Mouse (Mus musculus): ENCODE results near the gene Kcnd2. TPM values are rescaled to one million over a fixed set of nuclear protein-coding genes. Genes with fewer than 3 reads are reported as not detected.
"Not testable (repeated sequence)": the region's sequence is repeated elsewhere in the genome, so short reads cannot be mapped to it uniquely, and the experiment has no call there.

Kcnd2 gene
- 100 to 1,000 TPM; 103 to 111 TPM for total RNA-seq (2021)
- long read RNA-seq, partial matches to known transcripts: 0 of 3 reads
- long read RNA-seq, other reads (novel, unspliced or antisense): 3 of 3 reads

DNA sequence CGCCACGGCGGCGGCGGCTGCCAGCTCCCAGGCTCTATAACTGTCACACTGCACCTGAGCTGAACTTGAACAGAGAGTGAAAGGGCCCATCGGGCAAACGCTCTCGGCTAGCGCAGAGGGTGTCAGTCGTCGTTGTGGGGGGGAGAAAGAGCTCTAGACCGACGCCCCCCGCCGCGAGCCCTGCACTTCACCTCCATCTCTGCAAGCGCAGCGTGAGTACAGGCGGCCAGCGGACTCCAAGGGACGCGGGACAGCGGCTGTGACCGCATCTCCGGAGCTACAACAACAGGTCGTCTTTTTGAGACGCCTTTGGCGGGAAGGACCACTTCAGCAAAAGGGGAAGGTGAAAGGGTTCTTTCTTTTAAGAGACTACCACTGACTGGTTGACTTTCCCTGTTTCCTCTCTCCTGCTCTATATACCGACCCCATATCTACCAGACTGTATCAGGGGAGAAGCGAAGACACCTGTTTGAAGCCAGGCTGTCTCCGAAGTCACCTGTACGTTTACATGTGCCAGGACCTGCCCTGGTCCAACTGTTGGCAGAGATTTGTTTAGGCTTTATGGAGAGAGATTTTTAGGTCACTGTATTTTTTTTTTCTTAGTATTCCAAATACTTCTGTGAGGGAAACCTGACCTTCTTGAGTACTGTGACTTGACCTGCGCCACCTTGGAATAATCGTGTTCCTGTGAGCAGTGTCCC lies at the start of gene Kcnd2:
Gene Kcnd2 (plus strand): TSS at position 13 of the 701 bp plus-strand sequence.
- DNase-seq (ENCODE audit: low spot score in 2 of 2): no peak

DNA sequence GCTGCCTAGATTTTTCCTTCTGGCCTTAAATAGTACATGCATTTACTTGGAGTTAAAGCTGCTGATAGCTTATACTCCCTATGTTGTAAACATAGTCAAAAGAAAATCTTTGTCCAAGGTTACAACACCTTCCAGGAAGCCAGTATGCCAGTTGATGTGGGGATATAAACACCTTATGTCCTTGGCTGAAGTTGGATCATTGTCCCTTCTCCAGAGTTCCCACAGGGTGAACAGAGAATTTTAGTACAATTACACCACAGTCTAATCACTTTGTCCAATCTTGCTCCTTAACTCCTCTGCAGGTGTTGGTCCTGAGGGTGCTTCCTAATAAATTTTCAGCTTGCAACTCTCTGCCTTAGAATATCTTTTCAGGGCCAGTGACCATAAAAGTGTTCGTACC lies 48.7 kb upstream of the Kcnd2 start:
- DNase-seq (ENCODE audit: low spot score in 2 of 2): no peak

DNA sequence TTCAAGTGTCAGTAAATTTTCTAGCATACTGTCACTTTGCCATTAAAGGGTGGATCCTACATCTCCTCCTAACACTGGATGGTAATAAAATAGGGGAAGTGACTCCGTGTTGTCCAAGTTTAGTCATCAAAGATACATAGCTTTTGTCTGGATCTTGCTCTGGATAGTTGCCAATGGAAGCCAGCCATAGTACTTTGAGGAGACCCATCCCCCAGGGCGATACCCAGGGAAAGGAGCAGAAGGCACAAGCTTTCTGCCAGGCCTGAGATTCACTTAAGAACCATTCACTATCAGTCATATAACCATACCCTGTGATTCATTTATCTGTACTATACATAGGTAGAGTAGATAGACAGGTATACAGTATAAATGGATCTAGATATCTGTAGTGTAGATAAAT lies 20.0 kb upstream of the Kcnd2 start:
- DNase-seq (ENCODE audit: low spot score in 2 of 2): no peak

DNA sequence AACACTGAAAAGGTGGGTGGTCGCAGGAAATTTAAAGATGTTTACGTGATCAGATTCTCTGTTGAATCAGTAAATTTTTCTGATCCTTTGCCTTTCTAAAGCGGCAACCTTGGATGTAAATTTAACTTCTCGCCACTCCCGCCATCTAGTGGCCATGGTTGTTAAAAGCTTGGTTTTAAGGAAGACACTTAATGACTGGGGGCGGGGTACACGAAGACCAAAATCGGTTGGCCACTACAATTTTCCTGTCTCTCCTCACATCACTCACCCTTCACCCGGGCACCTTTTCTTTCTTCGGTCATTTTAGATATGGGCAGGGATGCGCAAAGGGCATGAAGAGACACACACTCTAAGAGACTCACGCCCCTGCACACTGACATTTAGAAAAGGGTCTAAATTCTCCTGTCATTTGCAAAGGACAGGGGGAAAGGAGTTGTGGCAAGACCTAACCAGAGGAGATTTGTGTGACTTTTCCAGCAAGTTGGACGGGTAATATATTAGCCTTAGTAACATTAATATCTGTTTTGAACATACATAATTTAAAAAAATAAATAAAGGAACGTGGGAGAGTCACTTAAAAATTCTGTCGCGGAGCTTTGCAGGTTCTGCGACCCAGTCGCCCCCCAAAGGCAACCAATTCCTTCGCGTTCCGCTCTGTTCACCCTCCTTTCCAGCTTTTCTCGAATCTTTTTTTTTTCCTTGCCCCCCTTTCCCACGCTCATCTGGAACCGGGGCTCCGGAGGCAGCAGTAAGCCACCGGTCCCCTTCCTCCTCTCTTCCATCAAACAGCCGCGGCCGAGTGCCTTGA lies 1.2 kb upstream of the Kcnd2 start:
- peak; percentile 83 to 87 for DNase-seq (ENCODE audit: low spot score in 2 of 2)

DNA sequence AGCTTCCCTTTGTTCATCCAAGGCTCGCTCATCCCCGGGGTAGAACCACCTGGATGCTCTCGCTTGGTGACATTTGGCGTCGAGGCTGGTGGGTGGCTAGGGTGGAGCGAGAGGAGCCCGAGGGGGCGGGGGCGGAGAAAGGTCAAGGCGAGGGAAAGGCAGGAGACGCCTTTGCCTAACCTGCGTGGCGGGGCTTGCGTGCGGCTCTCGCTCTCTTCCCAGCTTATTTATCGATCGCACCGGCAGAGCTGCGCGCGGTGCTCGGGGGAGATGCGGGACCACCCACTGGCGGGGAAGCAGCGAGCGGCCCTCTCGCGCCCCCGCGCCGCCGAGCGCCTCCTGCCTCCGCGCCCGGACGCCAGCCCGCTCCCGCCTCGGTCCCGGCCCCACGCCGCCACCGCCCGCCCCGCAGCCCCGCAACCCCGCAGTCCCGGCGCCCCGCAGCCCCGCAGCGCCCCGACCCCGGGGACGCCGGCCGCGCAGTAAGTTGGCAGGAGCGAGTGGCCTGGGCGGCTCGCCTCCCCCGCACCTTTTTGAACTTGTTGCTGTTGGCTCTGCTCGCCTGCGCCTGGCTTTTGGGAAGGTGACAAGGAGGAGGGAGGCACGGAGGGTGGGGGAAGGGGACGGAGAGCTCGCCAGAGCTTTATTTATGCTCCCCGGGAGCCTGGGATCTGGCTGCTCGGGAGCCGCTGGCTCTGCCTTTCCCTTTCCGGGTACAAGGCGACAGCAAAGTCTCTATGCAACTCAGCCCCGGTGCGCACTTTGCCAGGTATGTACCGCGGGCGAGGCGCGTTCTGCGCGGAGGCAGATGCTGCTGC lies 421 bp upstream of the Kcnd2 start:
- peak; percentile 66 to 76 for DNase-seq (ENCODE audit: low spot score in 2 of 2)

DNA sequence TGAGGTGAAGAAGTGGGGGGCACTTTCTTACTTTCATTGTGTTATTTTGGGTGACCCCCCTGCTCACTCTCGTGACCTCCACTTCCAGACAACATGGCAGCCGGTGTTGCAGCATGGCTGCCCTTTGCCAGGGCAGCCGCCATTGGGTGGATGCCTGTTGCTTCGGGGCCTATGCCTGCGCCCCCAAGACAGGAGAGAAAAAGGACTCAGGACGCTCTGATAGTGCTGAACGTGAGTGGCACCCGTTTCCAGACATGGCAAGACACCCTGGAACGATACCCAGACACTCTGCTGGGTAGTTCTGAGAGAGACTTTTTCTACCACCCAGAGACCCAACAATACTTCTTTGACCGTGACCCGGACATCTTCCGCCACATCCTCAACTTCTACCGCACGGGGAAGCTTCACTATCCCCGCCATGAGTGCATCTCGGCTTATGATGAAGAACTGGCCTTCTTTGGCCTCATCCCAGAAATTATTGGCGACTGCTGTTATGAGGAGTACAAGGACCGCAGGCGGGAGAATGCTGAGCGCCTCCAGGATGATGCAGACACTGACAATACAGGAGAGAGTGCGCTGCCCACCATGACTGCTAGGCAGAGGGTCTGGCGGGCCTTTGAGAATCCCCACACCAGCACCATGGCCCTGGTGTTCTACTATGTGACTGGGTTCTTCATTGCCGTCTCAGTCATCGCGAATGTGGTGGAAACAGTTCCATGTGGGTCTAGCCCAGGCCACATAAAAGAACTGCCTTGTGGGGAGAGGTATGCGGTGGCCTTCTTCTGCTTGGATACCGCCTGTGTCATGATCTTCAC lies 1.1 kb downstream of the Kcnd2 start:
- DNase-seq (ENCODE audit: low spot score in 2 of 2): peak; percentile 8 to 14

DNA sequence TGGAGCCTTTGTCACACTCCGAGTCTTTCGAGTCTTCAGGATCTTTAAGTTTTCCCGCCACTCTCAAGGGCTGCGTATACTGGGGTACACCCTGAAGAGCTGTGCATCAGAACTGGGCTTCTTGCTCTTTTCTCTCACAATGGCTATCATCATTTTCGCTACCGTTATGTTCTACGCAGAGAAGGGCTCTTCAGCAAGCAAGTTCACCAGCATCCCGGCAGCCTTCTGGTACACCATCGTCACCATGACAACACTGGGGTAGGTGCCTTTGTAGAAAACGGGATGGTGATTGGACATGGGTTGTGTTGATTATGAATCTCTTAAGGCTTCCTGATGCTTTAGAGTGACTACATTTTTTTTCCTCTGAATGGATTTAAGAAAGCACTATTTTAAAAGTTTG lies 1.9 kb downstream of the Kcnd2 start:
- DNase-seq (ENCODE audit: low spot score in 2 of 2): no peak

DNA sequence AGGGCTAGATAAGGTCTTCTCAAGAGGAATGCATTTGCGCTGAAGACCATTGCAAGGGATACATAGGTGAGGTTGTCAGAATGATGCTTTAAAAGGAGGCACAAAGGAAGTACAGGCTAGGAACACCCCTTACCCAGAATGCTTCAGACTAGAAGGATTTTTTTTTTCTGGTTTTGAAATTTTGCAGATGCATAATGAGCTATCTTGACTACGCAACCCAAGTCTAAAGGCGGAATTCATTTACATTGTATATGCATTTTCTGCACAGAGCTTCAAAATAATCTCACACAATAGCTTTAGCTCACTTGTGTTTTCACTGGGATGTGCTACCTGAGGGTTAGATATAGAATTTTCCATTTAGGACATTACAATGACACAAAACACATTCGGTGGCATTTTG lies 10.8 kb downstream of the Kcnd2 start:
- no peak for DNase-seq (ENCODE audit: low spot score in 2 of 2)

DNA sequence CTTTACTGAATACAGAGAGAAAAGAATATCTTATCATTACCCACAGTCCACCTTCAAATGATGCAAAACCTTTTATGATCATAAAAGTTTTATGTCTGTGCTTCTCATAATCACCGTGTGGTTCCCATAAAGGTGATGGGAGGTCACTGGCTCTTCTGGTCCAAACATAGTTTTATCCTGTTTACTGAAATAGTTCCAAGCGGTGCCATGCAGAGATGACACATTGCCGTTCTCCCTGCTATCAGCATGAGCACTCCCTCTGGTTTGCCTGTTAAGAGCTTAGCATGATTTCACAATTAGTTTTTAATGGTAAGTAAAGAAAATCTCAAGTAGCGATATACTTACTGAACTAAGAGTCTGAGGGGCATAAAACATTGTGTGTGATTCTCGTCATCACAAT lies 43.7 kb downstream of the Kcnd2 start:
- DNase-seq (ENCODE audit: low spot score in 2 of 2): no peak

DNA sequence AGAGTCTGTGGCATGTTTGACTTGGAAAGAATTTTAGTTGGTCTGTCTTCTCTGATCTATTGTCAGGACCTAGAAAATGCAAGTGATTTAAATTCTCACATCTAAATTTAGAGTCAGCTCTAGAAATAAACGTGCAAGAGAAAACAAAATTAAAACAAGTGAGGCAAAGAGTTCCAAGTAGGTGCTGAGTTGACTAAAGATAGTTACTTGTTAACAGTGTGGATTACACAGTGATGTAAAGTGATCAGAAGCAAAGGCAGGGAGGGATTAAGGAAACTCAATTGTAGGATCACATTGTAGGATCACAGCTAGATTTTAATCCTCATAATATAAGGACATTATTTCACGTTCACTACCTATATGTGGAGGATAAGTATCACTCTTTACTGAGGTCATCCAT lies 52.6 kb downstream of the Kcnd2 start:
- DNase-seq (ENCODE audit: low spot score in 2 of 2): no peak

DNA sequence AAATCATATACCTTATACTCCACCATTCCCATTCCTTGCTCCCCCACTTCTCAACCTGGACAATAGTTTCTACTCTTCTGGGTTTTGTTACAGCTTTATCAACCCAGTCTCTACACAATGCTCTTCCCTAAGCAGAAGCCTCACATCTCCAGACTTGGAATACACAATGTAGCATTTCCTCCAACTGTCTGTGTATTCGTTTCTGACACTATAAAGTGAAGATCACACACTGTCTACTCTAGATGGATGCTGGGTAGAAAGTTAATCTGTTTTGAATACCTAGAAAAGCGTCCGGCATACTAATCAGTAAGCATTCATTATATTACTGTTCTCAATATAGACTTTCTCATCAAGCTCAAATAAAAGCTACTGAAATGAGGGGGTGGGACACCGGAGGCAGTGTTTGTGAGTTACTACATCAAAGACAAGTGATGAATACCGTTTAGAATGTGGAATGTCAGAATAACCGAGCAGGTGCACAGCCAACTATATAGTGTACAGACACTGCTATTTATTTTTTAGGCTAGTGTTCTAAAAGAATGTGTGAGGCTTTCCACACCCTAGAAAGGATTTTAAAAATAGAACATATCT lies 62.1 kb downstream of the Kcnd2 start:
- no peak for DNase-seq (ENCODE audit: low spot score in 2 of 2)

DNA sequence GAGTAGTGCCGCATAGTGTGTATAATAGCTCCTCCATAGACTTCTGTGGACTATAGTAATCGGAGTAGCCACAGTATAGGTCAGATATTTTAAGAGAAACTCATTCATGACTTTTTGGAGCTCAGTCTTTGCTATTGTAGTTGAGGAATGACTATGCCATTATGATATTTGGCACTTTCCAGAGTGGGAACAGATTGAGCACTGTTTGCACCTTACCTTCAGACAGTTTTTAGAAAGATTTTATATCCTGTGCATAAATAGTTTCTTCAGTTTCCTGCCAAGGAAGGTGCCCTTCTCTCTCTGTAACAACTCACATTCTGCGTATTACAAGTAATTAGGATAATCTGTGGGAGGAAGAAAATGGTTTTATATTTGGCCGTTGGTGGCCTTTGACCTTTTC lies 89.6 kb downstream of the Kcnd2 start:
- DNase-seq (ENCODE audit: low spot score in 2 of 2): no peak

DNA sequence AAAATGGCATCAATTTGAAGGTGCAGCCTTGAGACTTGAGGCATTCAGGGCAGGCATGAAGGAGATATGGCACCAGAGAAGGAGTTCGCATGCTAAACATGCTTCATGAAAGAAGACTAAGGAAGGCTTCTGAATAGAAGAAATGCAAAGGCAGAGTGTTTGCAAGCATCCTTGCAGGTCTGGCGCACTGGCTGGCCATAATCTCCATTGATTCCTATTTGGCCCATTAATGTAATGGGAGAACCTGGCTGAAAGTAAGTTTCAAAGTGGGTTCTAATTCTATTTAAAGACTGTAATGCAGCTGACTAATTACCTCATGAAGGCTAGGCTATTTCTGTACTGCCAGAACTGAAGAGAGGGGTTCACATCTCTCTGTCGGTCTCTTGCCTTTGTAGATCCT lies 94.9 kb downstream of the Kcnd2 start:
- DNase-seq (ENCODE audit: low spot score in 2 of 2): no peak

DNA sequence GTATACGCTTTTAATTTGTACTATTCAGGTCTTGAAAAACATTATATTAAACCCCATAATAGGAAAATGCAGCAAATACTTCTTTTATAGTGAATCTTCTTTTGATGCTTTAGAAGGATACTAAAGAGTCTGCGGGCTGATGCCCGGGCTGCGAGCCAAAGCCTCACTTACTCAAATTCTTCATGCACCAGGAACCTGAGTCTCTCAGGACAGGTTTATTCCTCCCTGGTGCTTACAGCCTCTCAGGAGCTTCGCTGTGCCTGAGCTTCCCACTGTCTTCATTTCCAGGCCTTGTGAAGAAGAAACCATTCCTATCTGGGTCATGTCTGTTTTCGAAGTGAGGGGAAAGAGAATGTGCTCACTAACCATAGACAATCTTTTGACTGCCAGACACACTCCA lies 106.1 kb downstream of the Kcnd2 start:
- DNase-seq (ENCODE audit: low spot score in 2 of 2): no peak

DNA sequence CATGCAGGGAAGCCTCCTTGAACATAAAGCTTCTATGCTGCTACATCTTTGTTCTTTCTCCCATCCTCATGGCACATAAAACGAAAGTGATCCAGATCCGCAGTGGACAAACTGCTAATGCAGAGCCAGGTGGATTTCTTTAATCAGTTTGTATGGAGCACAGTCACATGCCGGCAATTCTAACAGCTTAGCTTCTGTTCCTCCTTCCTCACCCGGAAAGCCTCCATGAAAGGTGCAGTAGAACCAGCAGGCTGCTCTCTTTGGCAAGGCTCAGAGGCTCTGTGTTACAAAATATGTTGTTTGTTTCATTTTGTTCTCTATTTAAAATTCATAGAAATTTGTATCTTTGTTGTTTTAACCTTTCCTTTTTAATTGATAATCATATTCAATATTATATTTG lies 106.9 kb downstream of the Kcnd2 start:
- DNase-seq (ENCODE audit: low spot score in 2 of 2): peak in 1 of 2 experiments; percentile 10

DNA sequence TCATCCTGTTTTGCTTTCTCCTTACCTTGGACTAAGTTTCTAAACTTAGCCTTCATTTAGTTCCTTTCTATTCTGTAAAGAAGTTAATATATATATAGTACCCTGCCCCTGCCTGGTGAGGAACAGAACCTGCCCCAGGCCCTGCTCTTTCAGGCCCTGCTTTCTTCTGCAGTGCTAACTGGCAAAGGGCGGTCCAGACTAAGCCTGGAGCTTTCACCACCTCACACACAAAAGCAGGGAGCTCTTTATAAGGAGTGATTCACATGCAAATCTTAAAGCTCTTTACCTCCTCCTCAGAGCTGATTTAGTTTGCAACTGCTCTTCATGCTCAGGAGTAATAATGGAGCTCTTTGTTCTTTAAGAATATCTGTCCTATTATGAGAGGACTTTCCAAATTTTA lies 109.9 kb downstream of the Kcnd2 start:
- no peak for DNase-seq (ENCODE audit: low spot score in 2 of 2)

DNA sequence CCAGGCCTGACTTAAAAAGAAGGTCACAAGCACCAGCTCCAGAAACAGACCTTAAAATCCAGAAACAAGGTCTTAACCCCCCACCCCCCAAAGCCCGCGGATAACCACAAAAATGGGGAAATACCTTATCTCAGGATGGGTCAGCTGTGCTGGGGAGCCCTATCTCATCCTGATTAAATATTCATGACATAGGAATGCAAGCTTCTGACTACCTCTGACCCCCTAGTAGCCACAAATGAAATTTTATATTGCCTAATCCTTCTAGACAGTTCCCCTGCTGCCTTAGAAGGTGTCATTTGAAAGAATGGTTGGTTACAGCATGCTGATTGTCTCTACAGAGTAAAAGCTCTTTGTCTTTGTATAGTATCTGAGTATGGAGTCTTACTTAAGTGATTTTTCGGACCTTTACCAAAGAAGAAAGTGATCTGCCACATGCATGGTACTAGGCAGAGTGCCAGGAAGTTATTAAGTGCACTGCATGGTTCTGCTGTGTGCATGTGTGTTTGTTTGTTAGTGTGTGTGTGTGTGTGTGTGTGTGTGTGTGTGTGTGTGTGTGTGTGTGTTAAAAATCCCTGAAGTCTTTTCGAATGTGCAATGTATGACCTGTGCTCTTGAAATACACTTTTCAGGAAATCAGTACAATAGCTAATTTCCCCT lies 111.9 kb downstream of the Kcnd2 start:
- DNase-seq (ENCODE audit: low spot score in 2 of 2): no peak

DNA sequence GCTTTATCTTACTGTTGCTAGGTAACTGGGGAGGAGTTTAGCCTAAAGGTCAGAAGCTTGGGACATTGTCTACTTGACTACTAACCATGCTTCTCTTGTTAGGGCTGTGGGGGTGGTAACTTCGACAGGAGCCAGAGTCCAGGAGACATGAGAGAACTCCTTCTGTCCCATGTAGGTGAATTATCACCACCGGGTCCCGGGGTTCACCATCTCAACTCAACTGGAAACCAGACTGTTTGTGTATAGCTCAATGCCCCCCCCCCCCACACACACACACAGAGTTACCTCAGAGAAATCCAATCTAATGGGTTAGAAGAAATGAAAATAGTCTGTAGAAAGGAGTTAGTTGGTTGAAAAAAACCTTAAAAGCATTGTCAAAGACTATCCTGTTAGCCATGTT lies 170.0 kb downstream of the Kcnd2 start:
- DNase-seq (ENCODE audit: low spot score in 2 of 2): not testable (repeated sequence)

DNA sequence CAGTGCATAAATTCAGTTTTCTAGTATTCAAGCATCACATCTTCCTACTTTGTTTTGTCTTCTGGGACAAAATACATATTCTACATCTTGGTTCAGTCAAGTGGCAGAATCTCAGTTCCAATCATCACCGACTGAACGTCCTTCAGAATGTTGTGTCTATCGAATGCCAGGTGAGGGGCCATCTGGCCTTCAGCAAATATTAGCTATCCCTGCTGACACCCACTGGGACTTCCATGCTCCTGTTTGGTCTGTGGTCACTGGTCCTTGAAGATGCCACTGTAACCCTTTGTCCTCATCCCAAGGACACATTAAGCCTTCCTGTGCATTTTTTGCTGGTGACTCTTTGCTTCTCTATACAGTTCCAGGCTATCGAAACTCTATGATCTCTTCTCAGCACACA lies 176.5 kb downstream of the Kcnd2 start:
- no peak for DNase-seq (ENCODE audit: low spot score in 2 of 2)

DNA sequence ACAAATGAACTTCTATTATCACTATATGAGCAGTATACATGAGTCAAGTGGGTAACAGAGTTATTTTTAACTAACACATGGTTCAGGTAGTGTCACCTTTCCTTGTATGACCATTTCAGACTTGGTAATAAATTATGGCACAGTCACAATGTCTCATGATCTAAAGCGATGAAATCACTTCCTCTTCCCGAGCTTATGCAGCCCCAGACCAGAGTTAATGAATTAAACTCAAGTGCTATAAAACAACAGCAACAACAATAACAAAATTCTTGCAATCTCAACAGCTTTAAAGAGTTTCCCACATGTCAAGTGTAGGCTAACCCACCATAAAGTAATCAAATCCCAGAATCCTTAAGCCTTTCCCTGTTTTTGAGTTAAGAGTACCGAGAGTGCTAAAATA lies 198.4 kb downstream of the Kcnd2 start:
- no peak for DNase-seq (ENCODE audit: low spot score in 2 of 2)

Data from layer of hippocampus, postnatal 10 days (tissue).